Mouse (Mus musculus) heart, embryonic 14.5 days (tissue): Measurements from ENCODE around the gene Esp8. TPM values are rescaled to one million over a fixed set of nuclear protein-coding genes. Genes with fewer than 3 reads are reported as not detected.

Experiments
- polyA plus RNA-seq: library from polyadenylated mRNA; unstranded; fragments of >200 nt; fragmentation: Nextera tagmentation; extraction: Ambion mirVana; gene quantifications from 2 replicates; pipeline ENCODE4 v1.2.1, GENCODE M21; 2014

Esp8 gene
- polyA plus RNA-seq, 1 experiment from 2014 or later, result not detected

Other genes starting within 250 kb of the Esp8 start
- gene Crisp1, start 200.8 kb upstream of the Esp8 start, polyA plus RNA-seq, result not detected in 2 replicates
- not detected in 2 replicates for gene Esp6, start 41.5 kb downstream of the Esp8 start, polyA plus RNA-seq
- gene Esp4, start 78.6 kb downstream of the Esp8 start, polyA plus RNA-seq, result not detected in 2 replicates
- not detected in 2 replicates for gene Esp3, start 112.1 kb downstream of the Esp8 start, polyA plus RNA-seq
- gene Esp1, start 207.1 kb downstream of the Esp8 start, polyA plus RNA-seq, result not detected in 2 replicates